Mouse (Mus musculus) hindbrain, postnatal 0 days (tissue): ENCODE results near the gene 1700010I14Rik. TPM values are rescaled to one million over a fixed set of nuclear protein-coding genes. Genes with fewer than 3 reads are reported as not detected.

Source experiments
- ATAC-seq: fragments of 200-750 bp; cut with Nextera tagmentation; 2 replicates; pipeline ENCODE4 v1.8.0; 2017; ENCODE audit warnings: mild to moderate bottlenecking, moderate TSS enrichment, moderate library complexity
- DNase-seq: peaks from one replicate; pipeline ENCODE4 v3.0.0-alpha.2; 2015; ENCODE audit warnings: low spot score
- H3K27ac ChIP-seq: fragments of 300-500 bp; sonication (generic); 2 replicates; pipeline ENCODE4 v1.5.1; 2014; ENCODE audit warnings: mild to moderate bottlenecking
- H3K27me3 ChIP-seq: fragments of 300-500 bp; sonication (generic); 2 replicates; pipeline ENCODE4 v1.6.1; 2014; ENCODE audit warnings: low read length, mixed read lengths; ENCODE audit not compliant: insufficient read depth
- H3K36me3 ChIP-seq: fragments of 300-500 bp; sonication (generic); 2 replicates; pipeline ENCODE4 v1.6.1; 2014; ENCODE audit warnings: low read length, mixed read lengths; ENCODE audit not compliant: insufficient read depth
- H3K4me1 ChIP-seq: fragments of 300-500 bp; sonication (generic); 2 replicates; pipeline ENCODE4 v1.6.1; 2014; ENCODE audit warnings: antibody characterized with exemption, low read length, mixed read lengths; ENCODE audit not compliant: insufficient read depth
- H3K4me2 ChIP-seq: fragments of 300-500 bp; sonication (generic); 2 replicates; pipeline ENCODE4 v1.6.1; 2014; ENCODE audit warnings: low read depth, mild to moderate bottlenecking, low read length, moderate library complexity, mixed read lengths
- H3K4me3 ChIP-seq: fragments of 300-500 bp; sonication (generic); 2 replicates; pipeline ENCODE4 v1.5.1; 2014; ENCODE audit warnings: low read length
- H3K9ac ChIP-seq: fragments of 300-500 bp; sonication (generic); replicated peaks from 2 replicates; pipeline ENCODE4 v1.6.1; 2014; ENCODE audit warnings: mild to moderate bottlenecking, low read length, moderate library complexity, mixed read lengths
- H3K9me3 ChIP-seq: fragments of 300-500 bp; sonication (generic); 2 replicates; pipeline ENCODE4 v1.6.1; 2016; ENCODE audit warnings: low read length, mixed read lengths
- CTCF ChIP-seq: IDR thresholded peaks from 2 replicates; pipeline ENCODE4 v1.5.1; 2016; ENCODE audit warnings: antibody characterized with exemption, control low read depth, low read depth
- WGBS: fragments of 180-500 bp; shearing (Covaris S2); extraction: QIAGEN DNeasy Blood & Tissue Kit; methylation state at CpG from one replicate; pipeline ENCODE4 v1.1.7; 2014; 5-methylcytosine and 5-hydroxymethylcytosine counted together
- polyA plus RNA-seq: library from polyadenylated mRNA; unstranded; fragments of >200 nt; fragmentation: Nextera tagmentation; extraction: Ambion mirVana; gene quantifications from 2 replicates; pipeline ENCODE4 v1.2.1, GENCODE M21; 2015
- total RNA-seq: library from RNA; depleted of rRNA; stranded (reverse); fragments of >200 nt; gene quantifications from 2 replicates; pipeline ENCODE4 v1.2.3, GENCODE M21; 2014; rRNA removed

1700010I14Rik gene
- total RNA-seq (0.84 and 2.3 TPM in 2 replicates), polyA plus RNA-seq (2.8 TPM in 2 replicates)

GRCm38 (mm10) chr17:8988119-8988807 is at the start of gene 1700010I14Rik:
TSS of gene 1700010I14Rik (plus strand) at chr17:8988333.
- Histone ChIP-seq H3K36me3 (no peaks in the 10 kb centered on the region), H3K27ac (peak within 1 kb of the TSS; percentile 34; the same call in 1 of the 2 replicates), H3K4me3 (peak within 1 kb of the TSS; percentile 32), H3K4me1 (peaks cover 4% of the 10 kb centered on the region; the same call in 1 of the 2 replicates), H3K4me2 (peak within 1 kb of the TSS; percentile 60), H3K27me3 (no peaks in the 10 kb centered on the region), H3K9ac (0 out of 2 replicates have a peak within 1 kb of the TSS, but pooled peaks have one; percentile 9), H3K9me3 (no peaks in the 10 kb centered on the region)
- peak; percentile 72 for TF ChIP-seq CTCF
- WGBS = 4% methylated on average over 13 of the region's 13 CpGs
- ATAC-seq (peak; percentile 69), DNase-seq (peak; percentile 93)

- no peak for TF ChIP-seq CTCF
- H3K27ac ChIP-seq = no peak overlapping the region
Observed at GRCm38 (mm10) chr17:8951588-8951987, 36.5 kb upstream of the 1700010I14Rik start.

GRCm38 (mm10) chr17:8952951-8953350 is 35.2 kb upstream of the 1700010I14Rik start:
- Histone ChIP-seq H3K27me3 (no peaks in the 10 kb centered on the region), H3K9me3 (no peaks in the 10 kb centered on the region), H3K4me3 (no peak overlapping the region), H3K36me3 (peaks cover 27% of the 10 kb centered on the region), H3K4me2 (no peak overlapping the region), H3K4me1 (no peaks in the 10 kb centered on the region), H3K9ac (no peak overlapping the region), H3K27ac (no peak overlapping the region)
- ATAC-seq (no peak), DNase-seq (no peak)
- WGBS = 78% methylated on average over 8 of the region's 8 CpGs
- no peak for TF ChIP-seq CTCF

More at GRCm38 (mm10) chr17:8951588-8951987, 36.5 kb upstream of the 1700010I14Rik start:
- ATAC-seq = no peak
- H3K4me3 ChIP-seq = no peak overlapping the region
- DNase-seq = no peak
- no peak overlapping the region for H3K9ac ChIP-seq
- no peak overlapping the region for H3K4me2 ChIP-seq
- WGBS = 68% methylated on average over 5 of the region's 5 CpGs
- no peaks in the 10 kb centered on the region for H3K9me3 ChIP-seq
- H3K4me1 ChIP-seq = no peaks in the 10 kb centered on the region
- peaks cover 27% of the 10 kb centered on the region for H3K36me3 ChIP-seq
- H3K27me3 ChIP-seq = no peaks in the 10 kb centered on the region

- DNase-seq = no peak
Observed at GRCm38 (mm10) chr17:8958125-8958524, 30.0 kb upstream of the 1700010I14Rik start.

GRCm38 (mm10) chr17:8960386-8960785 is 27.7 kb upstream of the 1700010I14Rik start:
- no peak for ATAC-seq
- Histone ChIP-seq H3K9ac (no peak overlapping the region), H3K36me3 (peaks cover 2% of the 10 kb centered on the region; the same call in 1 of the 2 replicates), H3K9me3 (no peaks in the 10 kb centered on the region), H3K4me1 (no peaks in the 10 kb centered on the region; the same call in 1 of the 2 replicates), H3K27me3 (no peaks in the 10 kb centered on the region), H3K4me2 (no peak overlapping the region), H3K27ac (no peak overlapping the region), H3K4me3 (no peak overlapping the region)
- DNase-seq = no peak
- WGBS = 63% methylated on average over 4 of the region's 4 CpGs
- no peak for TF ChIP-seq CTCF

More at GRCm38 (mm10) chr17:8958125-8958524, 30.0 kb upstream of the 1700010I14Rik start:
- WGBS = 68% methylated on average over 6 of the region's 6 CpGs
- Histone ChIP-seq H3K27me3 (no peaks in the 10 kb centered on the region), H3K9ac (no peak overlapping the region), H3K4me3 (no peak overlapping the region), H3K4me1 (no peaks in the 10 kb centered on the region; the same call in 1 of the 2 replicates), H3K36me3 (peaks cover 11% of the 10 kb centered on the region; the same call in 1 of the 2 replicates), H3K4me2 (no peak overlapping the region), H3K9me3 (no peaks in the 10 kb centered on the region), H3K27ac (no peak overlapping the region)
- ATAC-seq = 0 out of 2 replicates have a peak, but pooled peaks have one; percentile 35
- TF ChIP-seq CTCF = no peak

- Histone ChIP-seq H3K36me3 (peaks cover 7% of the 10 kb centered on the region; the same call in 1 of the 2 replicates), H3K4me2 (no peak overlapping the region), H3K9ac (no peak overlapping the region), H3K27me3 (no peaks in the 10 kb centered on the region), H3K4me1 (no peaks in the 10 kb centered on the region; the same call in 1 of the 2 replicates), H3K4me3 (no peak overlapping the region), H3K9me3 (no peaks in the 10 kb centered on the region), H3K27ac (no peak overlapping the region)
- WGBS = 49% methylated on average over 5 of the region's 5 CpGs
- ATAC-seq (no peak), DNase-seq (no peak)
- TF ChIP-seq CTCF = no peak
Observed at GRCm38 (mm10) chr17:8961097-8961496, 27.0 kb upstream of the 1700010I14Rik start.
